Mouse (Mus musculus): ENCODE data around the gene Adamts14. TPM values are rescaled to one million over a fixed set of nuclear protein-coding genes. Genes with fewer than 3 reads are reported as not detected.
A peak's percentile ranks its signal among the peaks of the same experiment; 100 is the strongest.

Gene Adamts14
- polyA plus RNA-seq, 1 experiment = 0.11 TPM

DNA sequence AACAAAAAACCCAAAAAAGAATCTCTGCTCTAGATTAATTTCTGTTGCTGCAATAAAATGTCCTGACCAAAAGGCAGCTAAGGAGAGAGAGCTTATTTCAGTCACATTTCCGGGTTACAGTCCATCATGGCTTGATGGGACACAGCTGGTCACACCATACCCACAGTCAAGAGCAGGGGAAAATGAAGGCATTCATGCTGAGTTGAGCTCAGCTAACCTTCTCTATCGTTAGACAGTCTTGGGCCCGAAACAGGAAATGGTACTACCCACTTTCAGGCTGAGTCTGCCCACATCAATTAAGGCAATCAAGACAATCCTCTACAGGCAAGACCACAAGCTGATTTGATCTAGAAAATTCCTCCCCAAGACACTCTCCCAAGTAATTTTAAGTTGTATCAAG lies 27.8 kb upstream of the Adamts14 start:
- H3K4me3 ChIP-seq (ENCODE audit: insufficient read depth, low read length) = no peak overlapping the region
- H3K27ac ChIP-seq (ENCODE audit: insufficient read depth, low read depth, low read length) = no peak overlapping the region
- H3K4me1 ChIP-seq (ENCODE audit: control insufficient read depth, insufficient read depth, low read length) = no peaks in the 10 kb centered on the region
- TF ChIP-seq CTCF (IDR thresholded peaks at IDR 0.05; ENCODE audit: low read depth, low read length) (no peak), POLR2A (IDR thresholded peaks at IDR 0.05; ENCODE audit: borderline replicate concordance, low read depth, low read length) (no peak)

DNA sequence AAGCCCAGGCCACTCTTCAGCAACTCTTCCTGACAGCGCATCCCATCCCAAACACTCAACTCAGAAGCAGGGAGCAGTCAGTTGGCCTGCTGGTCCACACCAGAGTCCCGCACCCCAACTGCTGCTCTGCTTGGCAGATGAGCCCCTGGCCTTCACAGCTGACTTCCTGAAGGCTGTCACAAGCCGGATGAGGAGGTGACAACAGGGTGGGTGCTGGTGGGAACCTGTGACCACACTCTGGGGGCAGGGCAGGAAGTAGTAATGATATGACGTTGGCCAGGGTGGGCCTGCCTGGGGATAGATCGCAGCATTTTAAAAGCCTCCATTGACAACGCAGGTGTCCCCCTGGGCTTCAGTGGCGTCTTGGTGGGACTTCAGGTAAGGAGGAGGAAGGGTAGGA lies 24.2 kb upstream of the Adamts14 start, which contains the start of gene Prf1:
TSS of gene Prf1 (plus strand) at position 357 of the 400 bp plus-strand sequence.
- TF ChIP-seq POLR2A (IDR thresholded peaks at IDR 0.05; ENCODE audit: borderline replicate concordance, low read depth, low read length) = no peak
- TF ChIP-seq CTCF (IDR thresholded peaks at IDR 0.05; ENCODE audit: low read depth, low read length) = no peak
- Histone ChIP-seq H3K27ac (ENCODE audit: insufficient read depth, low read depth, low read length) (no peak within 1 kb of the TSS), H3K4me1 (ENCODE audit: control insufficient read depth, insufficient read depth, low read length) (no peaks in the 10 kb centered on the region), H3K4me3 (ENCODE audit: insufficient read depth, low read length) (no peak within 1 kb of the TSS)

DNA sequence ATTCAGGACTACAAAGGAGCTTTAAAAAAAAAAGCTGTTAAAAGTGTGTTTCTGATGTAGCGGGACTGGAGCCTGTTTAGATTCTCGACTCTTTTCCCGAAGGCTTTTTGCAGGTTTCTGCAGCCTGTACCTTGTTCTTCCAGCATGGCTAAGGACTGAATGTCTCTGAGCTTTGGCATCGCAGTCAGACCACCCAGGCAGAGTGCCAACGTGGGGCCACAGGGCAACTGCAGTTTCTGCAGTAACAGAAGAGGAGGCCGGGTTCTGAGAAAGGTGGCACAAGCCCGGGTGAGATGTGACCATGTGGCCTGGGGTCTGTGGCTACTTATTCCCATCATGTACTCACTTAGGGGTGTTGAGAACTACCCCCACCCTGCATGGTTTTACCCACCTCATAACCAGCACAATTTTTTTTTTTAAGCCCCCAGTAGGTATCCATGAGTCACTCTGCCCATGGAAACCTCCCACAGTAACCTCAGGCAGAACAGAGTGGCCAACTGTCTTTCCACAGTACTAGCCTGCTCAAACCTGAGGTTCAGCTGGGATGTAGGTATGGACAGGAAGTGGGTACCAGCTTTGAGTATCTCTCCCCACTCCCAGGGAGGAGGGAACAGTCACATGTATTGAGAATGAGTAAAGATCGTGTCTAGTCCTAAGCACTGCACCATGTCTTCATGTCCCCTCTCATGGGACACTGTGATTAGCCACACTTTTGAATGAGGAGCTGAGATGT lies 23.6 kb upstream of the Adamts14 start:
- no peak overlapping the region for H3K4me3 ChIP-seq (ENCODE audit: insufficient read depth, low read length)
- H3K27ac ChIP-seq (ENCODE audit: insufficient read depth, low read depth, low read length) = no peak overlapping the region
- TF ChIP-seq CTCF (IDR thresholded peaks at IDR 0.05; ENCODE audit: low read depth, low read length) = no peak
- TF ChIP-seq POLR2A (IDR thresholded peaks at IDR 0.05; ENCODE audit: borderline replicate concordance, low read depth, low read length) = no peak
- H3K4me1 ChIP-seq (ENCODE audit: control insufficient read depth, insufficient read depth, low read length) = no peaks in the 10 kb centered on the region

DNA sequence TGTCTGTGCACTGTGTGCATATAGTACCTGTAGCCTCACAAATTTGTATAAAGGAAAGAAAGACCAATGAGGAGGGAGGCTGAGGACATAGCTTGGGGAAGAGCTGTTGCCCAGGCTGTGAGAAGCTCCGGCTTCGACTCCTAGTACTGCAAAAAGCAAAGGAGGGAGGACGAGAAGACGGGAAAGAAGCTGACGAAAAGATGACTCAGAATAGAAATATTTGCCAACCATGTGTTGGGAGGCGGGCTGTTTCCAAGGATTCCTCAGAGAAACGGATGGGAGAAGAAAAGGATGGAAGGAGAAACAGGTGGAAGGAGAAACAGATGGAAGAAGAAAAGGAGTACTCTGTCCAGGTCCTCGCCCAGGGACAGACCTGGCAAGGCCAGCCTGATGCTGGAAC lies 21.0 kb upstream of the Adamts14 start:
- Histone ChIP-seq H3K27ac (ENCODE audit: insufficient read depth, low read depth, low read length) (no peak overlapping the region), H3K4me1 (ENCODE audit: control insufficient read depth, insufficient read depth, low read length) (peaks cover 5% of the 10 kb centered on the region; the same call in 1 of the 2 replicates), H3K4me3 (ENCODE audit: insufficient read depth, low read length) (no peak overlapping the region)
- no peak for TF ChIP-seq CTCF (IDR thresholded peaks at IDR 0.05; ENCODE audit: low read depth, low read length)
- no peak for TF ChIP-seq POLR2A (IDR thresholded peaks at IDR 0.05; ENCODE audit: borderline replicate concordance, low read depth, low read length)

DNA sequence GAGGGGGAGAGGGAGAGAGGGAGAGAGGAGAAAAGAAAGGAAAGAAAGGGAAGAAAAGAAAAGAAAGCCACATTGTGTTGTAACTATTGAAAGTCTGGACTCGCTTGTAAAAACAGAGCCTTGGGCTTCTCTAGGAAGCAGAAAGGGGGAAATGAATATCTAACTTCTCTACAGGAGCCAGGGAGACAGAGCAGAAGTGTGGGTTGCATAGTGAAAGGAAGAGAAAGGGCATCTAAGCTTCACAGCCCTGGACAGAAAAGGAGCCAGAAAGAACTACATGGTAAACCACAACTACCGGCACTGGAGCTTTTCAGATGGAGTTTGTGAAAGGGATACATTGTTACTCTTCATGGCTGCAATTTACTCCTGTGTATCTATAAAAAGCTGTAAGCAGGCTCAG lies 17.2 kb upstream of the Adamts14 start:
- Histone ChIP-seq H3K27ac (ENCODE audit: insufficient read depth, low read depth, low read length) (no peak overlapping the region), H3K4me1 (ENCODE audit: control insufficient read depth, insufficient read depth, low read length) (peaks cover 11% of the 10 kb centered on the region), H3K4me3 (ENCODE audit: insufficient read depth, low read length) (no peak overlapping the region; the same call in 1 of the 2 replicates)
- no peak for TF ChIP-seq CTCF (IDR thresholded peaks at IDR 0.05; ENCODE audit: low read depth, low read length)
- TF ChIP-seq POLR2A (IDR thresholded peaks at IDR 0.05; ENCODE audit: borderline replicate concordance, low read depth, low read length) = no peak

DNA sequence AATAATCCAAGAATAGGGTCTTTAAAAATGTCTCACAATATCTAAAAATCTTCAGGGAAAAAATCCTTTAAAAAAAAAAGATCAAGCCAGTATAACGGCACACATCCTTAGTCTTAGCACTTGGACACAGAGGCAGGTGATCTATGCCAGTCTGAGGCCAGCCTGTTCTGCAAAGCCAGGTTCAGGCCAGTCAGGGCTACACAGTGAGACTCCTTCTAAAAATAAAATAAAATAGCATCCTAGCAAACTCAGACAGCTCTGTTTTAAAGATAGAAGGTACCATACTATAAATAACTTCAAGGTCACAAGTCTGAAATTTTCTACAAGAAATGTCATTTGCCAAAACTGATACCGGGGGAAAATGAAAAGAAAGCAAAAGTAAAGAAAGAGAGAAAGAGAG lies 16.8 kb upstream of the Adamts14 start:
- H3K4me3 ChIP-seq (ENCODE audit: insufficient read depth, low read length) = no peak overlapping the region; the same call in 1 of the 2 replicates
- TF ChIP-seq POLR2A (IDR thresholded peaks at IDR 0.05; ENCODE audit: borderline replicate concordance, low read depth, low read length) (no peak), CTCF (IDR thresholded peaks at IDR 0.05; ENCODE audit: low read depth, low read length) (no peak)
- H3K4me1 ChIP-seq (ENCODE audit: control insufficient read depth, insufficient read depth, low read length) = peaks cover 14% of the 10 kb centered on the region
- no peak overlapping the region for H3K27ac ChIP-seq (ENCODE audit: insufficient read depth, low read depth, low read length)

DNA sequence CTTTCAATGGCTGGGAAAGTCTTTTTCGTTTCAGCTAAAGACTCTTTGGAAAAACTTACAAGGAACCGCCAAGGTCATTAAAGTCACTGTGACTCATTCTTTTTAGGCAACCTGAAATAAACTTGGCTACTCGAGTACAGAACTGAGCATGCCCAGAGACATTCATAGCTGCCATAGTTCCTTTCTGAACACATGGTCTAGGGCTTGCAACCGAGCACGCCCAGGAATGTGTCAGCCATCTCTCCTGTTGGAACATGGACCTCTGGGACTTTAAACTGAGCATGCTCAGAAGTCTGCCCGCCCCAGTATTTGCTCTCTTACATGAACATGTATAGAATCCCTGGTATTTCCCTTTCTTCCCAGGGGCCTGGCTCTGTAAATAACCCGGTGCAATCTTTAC lies 13.0 kb upstream of the Adamts14 start:
- H3K27ac ChIP-seq (ENCODE audit: insufficient read depth, low read depth, low read length) = no peak overlapping the region
- no peak for TF ChIP-seq CTCF (IDR thresholded peaks at IDR 0.05; ENCODE audit: low read depth, low read length)
- no peak for TF ChIP-seq POLR2A (IDR thresholded peaks at IDR 0.05; ENCODE audit: borderline replicate concordance, low read depth, low read length)
- peaks cover 17% of the 10 kb centered on the region for H3K4me1 ChIP-seq (ENCODE audit: control insufficient read depth, insufficient read depth, low read length)
- H3K4me3 ChIP-seq (ENCODE audit: insufficient read depth, low read length) = no peak overlapping the region

DNA sequence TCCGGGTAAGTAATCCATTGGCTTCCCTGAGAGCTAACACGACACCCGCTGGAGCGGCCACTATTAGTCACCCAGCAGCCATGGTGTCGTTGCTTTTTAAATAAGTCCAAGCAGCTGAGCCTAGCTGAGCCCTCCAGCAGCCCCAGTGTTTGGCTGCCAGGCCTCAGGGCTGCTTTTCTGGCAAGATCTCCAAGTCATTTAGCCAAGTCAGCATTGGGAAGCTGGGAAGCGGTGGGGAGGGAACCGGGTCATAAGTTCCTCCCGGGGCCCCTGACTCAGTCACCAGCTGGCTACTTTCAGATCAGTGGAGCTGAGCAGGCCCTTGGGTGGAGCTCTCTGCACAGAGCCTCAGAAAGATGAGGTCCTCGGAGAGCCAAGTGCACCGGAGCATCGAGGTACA lies 12.0 kb upstream of the Adamts14 start:
- TF ChIP-seq CTCF (IDR thresholded peaks at IDR 0.05; ENCODE audit: low read depth, low read length) = no peak
- TF ChIP-seq POLR2A (IDR thresholded peaks at IDR 0.05; ENCODE audit: borderline replicate concordance, low read depth, low read length) = no peak
- Histone ChIP-seq H3K4me3 (ENCODE audit: insufficient read depth, low read length) (no peak overlapping the region), H3K4me1 (ENCODE audit: control insufficient read depth, insufficient read depth, low read length) (peaks cover 14% of the 10 kb centered on the region), H3K27ac (ENCODE audit: insufficient read depth, low read depth, low read length) (peak overlapping the region; percentile 49)

DNA sequence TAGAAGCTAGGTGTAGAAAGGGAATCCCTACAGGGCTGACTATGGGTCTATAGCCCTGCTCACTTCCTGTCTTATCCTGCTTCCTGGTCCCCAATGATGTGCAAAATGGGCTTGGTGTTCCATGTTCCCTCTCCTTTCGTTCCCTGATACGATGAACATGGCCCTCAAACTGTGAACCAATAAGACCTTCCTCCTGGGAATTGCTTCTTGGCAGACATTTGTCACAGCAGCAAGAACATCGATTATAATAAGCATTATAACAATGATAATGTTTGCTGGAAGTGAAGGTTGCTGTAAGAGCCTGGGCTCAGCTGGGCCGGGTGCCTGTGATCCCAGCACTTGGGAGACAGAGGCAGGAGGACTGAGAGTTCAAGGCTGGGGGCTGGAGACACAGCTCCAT lies 11.1 kb upstream of the Adamts14 start:
- Histone ChIP-seq H3K4me1 (ENCODE audit: control insufficient read depth, insufficient read depth, low read length) (peaks cover 13% of the 10 kb centered on the region), H3K4me3 (ENCODE audit: insufficient read depth, low read length) (no peak overlapping the region), H3K27ac (ENCODE audit: insufficient read depth, low read depth, low read length) (no peak overlapping the region)
- TF ChIP-seq POLR2A (IDR thresholded peaks at IDR 0.05; ENCODE audit: borderline replicate concordance, low read depth, low read length) (no peak), CTCF (IDR thresholded peaks at IDR 0.05; ENCODE audit: low read depth, low read length) (no peak)

DNA sequence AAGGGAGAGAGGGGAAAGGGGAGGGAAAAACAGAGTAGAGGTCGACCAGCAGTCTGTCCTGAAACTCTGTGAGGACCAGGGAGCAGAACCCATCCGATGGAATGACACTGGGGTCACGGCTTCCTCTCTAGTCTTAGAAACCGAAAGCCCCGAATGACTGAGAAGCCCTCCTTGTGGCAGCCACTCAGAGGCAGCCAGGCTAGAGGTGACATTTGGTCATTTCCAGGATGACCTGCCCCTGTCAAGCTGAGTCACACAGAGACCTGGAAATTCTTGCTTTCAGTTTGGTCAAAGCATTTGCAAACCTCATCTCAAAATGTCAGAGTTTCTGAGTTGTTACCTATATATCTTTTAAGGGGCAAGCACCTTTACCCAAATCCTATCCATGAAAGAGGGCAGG lies 7.9 kb upstream of the Adamts14 start:
- Histone ChIP-seq H3K4me3 (ENCODE audit: insufficient read depth, low read length) (no peak overlapping the region), H3K27ac (ENCODE audit: insufficient read depth, low read depth, low read length) (no peak overlapping the region), H3K4me1 (ENCODE audit: control insufficient read depth, insufficient read depth, low read length) (peaks cover 19% of the 10 kb centered on the region)
- TF ChIP-seq CTCF (IDR thresholded peaks at IDR 0.05; ENCODE audit: low read depth, low read length) (no peak), POLR2A (IDR thresholded peaks at IDR 0.05; ENCODE audit: borderline replicate concordance, low read depth, low read length) (no peak)
